Mouse (Mus musculus) kidney, adult 9 months (tissue): ENCODE measurements around the gene Morn4.
"Not testable (repeated sequence)": the region's sequence is repeated elsewhere in the genome, so short reads cannot be mapped to it uniquely, and the experiment has no call there.

ENCODE experiments used
- DNase-seq: peaks from one replicate; pipeline ENCODE4 v3.0.0; 2022

The Morn4 gene

DNA sequence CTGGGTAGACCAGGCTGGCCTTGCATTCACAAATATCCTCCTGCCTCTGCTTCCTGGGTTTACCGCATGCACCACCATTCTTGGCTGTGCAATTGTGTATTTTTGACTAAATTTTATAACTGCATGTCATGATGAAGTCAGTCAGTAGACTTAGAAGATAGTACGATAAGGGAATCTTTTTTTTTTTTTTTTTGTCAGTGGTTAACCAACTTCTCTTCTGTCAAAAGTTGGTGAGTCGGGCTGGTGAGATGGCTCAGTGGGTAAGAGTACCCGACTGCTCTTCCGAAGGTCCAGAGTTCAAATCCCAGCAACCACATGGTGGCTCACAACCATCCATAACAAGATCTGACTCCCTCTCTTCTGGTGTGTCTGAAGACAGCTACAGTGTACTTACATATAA, 4.5 kb downstream of the Morn4 start:
- DNase-seq, result not testable (repeated sequence)

DNA sequence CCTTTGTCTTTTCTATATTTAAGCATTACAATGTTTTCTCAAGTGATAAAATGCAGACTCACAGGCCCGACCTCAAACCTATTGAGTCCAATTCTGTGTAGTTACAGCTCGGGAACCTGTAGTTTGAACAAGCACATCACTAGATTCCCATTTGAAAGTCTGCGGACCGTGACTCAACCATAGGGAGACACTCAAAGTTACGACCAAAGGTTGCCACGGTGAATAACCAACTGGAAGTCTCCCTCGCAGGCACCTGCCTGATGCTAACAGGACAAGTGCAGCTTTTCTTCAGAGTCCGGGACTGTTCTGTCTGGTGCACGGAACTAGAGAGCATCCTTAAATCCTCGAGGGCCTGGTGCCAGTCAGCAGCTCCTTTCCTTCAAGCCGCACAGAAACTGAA, 5.7 kb downstream of the Morn4 start:
- DNase-seq, result peak; percentile 61

DNA sequence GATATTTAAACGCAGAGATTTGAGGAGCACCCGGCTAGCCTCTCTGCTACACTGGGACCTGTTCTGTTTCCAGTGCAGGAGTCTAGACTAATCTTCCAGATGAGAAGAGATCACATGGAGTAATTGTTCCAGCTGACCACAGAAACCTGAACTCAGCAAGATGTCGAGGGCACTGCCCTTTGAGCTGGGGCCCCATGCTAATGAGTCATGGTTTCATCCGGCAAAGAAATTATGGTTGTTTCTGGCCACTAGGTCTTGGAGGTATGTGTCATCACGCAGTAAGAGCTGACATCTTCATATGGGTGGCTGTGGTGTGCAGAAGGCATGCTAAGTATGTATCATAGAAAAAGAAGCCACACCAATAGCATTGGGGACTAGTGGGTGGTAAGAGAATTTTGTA, 6.2 kb downstream of the Morn4 start:
- DNase-seq, result peak; percentile 72

DNA sequence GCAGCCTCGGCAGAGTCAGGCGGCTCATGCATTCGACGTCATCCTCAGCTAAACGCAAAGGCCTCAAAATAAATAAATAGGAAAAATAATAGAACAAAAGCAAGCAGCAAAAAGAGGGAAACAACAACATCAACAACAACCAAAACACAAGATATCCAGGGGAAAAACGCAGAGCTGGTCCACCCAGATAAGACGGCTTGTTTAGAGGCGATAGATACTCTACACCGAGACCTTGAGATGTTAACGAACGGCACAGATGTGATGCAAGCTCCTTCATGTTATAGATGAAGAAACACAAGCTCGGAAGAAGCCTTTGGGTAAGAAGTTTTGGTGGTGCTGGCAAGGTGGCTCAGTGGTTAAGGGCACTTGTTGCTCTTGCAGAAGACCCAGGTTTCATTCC, 7.2 kb downstream of the Morn4 start:
- DNase-seq, result no peak

DNA sequence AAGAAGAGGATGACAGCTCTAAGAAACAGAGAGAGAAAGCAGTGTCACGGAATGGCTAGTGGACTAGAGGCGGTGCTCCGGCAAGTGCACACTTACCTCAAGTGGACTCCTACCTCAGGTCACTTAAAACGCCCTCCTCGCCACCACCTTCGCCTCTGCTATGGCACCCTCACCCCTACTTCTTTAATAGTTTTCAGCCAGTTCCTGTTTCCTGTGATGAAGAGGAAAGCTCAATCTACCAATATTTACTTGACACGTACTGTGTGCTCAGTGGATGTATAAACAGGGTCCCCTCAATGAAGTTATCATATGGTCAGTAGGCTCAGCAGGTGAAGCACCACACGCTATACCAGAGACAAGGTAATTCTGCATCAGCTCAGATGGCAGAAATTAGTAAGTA, 7.6 kb downstream of the Morn4 start:
- no peak for DNase-seq

DNA sequence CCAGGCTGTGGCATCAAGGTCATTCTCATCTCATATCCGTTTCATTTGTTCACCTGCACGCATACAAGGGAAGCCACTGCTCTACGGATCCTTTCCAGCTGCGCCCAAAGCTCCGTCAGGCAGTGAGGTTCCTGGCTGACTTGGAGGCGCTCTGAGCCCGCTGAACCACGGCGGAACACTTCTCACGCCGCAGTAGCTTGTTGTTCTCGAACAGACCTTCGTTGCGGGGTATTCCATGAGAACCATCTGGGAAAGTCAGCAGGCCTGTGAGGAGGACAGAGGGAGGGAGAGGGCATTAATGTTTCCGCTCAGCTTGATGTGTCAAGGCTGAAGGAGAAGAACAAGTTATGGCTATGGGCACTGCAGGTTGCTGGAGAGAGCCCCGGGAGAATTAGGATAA, 10.2 kb downstream of the Morn4 start:
- no peak for DNase-seq

DNA sequence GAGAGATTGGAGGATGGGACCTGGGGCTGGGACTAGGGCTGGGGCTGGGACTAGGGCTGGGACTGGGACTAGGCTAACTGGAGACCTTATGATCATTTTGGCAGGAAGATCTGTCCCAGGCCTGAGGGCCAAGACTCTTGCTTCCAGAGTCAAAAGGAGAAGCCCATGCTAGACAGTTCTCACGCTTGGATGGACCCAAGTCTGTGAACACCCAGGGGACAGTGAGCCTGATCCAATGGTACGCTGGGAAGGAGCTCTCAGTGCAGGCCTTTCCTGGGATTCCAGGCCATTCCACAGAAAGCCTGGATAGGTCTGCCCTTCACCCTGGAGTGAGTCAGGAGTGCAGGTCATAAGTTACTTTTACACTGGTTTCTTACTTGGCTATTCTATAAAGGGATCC, 11.1 kb downstream of the Morn4 start:
- peak; percentile 38 for DNase-seq

DNA sequence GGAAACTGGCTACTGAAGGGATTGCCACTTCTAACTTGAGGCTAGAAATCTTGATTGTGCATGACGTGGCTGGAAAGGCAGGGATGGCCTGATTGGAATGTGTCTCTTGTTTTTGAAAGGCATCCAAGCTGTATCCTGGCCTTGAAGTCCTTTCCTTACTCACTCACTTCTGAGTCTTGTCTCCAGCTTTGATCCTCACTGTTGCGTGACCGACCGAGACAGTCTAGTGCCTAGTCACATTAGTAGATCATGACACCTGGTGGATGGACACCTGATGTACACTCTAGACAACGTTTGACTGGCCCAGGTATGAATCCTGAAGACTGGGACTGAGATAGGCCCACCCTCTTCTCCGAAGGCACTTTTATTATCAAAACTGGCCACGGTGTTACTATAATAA, 13.4 kb downstream of the Morn4 start:
- peak; percentile 85 for DNase-seq

DNA sequence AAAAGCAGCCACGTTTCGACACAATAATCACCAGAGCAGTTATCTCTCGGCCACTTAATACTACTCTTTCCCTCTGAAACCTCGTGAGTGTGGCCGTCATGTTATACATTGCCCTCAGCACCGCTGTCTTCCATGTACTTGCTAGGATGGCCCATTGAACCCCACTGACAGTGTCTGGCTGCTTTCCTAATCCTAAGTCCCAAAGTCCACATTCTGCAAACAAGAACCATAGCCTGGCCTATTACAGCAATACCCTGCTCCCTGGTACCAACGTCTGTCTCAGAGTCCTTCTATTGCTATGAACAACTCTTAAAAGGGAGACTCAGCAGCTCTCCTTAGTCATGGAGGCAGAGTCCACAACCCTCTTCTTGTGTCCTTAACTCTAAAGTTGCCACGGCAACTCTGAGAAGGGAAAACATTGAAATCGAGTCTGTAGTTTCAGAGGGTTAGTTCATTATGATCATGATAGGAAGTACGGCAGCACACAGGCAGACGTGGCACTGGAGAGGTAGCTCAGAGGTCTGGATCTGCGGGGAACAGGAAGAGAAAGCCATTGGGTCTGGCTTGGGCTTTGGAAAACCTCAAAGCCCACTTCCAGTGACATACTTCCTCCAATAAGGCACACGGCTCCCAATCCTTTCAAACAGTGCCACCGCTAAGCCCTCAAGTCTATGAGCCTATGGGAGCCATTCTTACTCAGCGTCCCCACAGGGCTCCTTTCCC, 14.1 kb downstream of the Morn4 start:
- DNase-seq, result peak; percentile 91

DNA sequence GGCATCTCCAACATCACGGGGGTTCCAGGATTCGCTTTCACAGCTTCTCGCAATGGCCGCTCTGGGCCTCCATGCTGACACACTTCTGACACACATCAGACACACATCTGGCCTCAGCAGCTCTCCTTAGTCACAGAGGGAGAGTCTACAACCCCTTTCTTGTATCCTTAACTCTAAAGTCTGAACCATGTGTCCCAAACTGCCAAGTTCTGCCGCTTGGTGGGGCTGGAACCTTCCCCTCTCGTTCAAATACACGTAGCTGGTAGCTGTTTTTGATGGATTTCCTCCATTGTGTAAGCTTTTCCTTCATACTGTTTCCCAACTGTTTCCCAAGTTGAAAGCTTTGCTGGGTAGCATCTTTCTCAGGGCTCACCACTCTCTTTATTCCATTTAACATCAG, 14.9 kb downstream of the Morn4 start:
- DNase-seq, result no peak

DNA sequence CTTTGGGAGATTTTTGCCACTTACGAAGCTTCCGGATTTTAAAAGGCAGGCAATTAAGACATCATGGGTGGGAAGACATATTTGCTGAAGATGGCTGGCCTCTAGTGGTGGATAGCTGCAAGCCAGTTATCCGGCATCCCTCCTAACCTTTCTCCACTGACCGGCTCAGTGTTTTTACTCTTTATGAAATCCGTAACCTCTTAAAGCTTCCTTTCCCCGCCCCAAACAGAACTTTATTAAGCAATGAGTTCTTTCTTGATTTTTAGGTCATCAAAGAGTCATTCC, 17.0 kb downstream of the Morn4 start:
- DNase-seq, result peak; percentile 68

DNA sequence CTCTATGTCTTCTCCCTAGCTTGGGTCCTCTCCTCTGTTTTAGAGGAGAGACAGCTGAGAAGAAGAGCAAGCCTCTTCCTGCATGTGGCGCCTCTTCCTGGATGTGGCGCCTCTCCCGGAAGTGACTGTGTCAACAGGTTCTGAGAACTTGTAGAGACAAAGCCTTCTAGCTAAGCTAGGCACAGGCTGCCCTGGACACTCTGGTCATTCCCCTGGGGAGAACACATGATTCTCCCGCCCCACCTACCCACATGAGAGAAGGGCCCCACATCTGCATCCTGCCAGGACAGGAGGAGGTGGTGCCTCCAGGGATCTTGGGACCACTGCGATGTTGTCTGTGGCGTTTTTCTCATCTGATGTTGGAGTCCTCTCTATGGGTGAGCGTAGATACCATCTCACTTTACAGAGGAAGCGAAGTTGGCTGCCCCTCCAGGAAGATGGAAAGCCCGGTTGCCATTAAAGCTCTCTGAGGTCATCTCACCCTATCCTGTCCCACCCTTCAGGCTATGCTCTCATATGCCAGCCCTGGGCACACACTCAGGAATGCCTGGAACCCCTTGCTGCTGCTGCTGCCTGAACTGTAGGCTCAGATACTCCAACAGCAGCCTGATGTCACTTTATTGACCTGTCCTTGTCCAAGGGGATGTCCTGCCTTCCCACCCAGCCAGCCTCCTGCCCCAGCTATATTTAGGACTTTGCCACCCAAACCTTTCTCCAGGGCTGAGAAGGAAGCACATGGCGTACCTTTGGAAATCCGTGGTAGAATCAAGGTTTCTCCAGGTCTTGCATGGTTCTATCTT, 17.5 kb downstream of the Morn4 start:
- no peak for DNase-seq

DNA sequence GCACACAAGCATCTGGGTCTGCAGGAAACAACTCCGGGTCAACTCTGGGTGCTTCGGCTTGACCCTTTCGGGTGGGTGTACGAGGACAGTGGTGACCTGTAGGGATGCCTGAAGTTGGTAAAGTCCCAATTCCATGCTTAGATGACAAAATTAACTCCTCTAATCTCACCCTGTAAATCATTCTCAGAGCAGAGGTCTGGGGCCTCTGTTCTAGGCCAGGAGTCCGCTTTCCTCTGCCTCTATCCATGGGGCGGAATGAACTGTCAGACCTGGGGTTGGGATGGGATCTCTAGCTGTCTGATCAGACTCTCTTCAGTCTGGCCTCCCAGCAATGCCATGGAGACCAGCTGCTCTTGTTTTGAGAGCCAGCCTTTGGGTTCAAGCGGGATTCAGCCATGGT, 24.7 kb downstream of the Morn4 start:
- DNase-seq, result peak; percentile 86

DNA sequence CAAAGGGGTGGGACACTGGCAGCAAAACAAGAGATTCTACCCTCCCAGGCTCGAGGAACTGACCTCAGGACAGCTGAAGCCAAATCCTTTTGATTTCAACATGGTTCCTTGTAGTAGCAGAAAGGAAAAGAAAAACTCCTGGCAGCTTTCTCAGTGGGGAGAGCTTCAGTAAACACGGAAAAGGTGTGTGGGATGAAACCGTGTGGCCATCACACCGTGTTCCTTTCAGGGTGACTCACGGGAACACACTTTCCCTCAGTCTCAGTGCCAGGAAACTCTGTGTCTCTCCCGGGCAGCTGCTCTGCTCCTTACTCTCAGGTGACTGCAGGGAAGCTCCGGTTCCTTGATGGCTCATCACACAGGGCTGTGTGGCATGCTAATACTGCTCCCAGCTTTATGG, 27.7 kb downstream of the Morn4 start:
- DNase-seq, result no peak

DNA sequence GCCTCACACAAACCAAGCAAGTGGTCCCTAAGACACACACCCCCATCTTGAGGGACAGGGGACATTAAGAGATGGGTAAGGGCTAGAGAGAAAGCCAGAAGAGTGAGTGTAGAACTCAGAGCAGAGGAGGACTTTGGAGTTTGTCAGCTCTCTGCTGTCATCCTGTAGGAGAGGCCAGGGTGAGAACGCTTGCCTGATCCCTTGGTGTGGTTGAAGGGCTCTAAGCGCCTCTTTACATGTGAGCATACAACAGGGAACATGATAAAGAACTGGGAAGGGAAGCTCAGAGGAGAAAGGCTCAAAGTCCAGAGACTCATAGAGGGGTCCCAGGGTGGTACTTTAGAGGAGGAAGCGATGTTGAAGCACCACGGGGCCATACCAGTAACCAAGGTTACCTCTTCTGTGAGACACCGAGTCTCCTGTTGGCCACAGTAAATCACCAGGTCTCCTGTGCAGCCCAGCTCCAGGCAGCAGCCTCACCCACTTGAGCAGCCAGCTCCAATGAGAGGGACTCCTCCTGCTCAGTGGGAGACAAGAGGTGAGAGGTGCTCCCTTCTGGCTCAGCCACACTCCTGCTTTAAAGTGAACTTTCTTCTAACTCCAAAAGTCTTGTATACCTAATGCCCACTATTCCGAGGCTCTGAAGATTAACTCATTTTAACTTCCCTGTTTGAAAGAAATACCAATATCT, 29.3 kb downstream of the Morn4 start:
- DNase-seq, result no peak

DNA sequence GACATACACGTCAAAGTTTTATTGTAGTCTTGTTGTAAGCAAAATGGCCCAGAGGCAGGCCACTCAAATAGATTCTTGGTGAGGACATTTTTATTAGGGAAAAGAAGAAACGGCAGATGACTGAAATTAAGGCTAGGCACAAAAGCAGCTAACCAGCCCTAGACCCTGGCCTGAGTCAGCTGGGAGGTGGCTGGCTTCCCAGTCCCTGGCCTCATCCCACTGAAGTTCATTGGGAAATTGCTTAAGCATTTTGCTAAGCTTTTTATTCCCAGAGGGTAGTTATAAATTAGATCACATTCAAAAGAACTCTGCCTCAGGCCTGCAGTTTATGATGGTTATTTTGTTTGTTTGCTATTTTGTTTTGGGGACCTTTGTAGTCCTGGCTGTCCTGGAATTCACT, 30.3 kb downstream of the Morn4 start:
- DNase-seq, result no peak

DNA sequence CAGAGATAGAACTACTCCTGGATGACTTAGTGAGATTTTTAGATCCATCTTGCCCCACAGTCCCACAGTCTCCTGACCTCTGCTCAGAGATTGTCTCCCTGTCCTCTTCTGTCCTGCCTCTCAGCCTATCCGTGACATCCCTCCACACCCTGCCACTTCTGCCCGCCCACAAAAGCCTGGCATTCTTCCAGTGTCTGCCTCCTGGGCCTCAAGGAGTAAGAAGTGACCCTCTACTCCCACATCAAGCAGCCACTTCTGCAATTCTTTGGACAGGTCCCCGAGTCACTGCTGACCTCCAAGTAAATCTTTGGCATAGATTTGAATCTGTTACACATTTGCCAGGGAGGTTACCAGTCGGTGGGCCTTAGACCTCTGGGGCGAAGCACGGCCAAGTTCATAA, 31.9 kb downstream of the Morn4 start:
- peak; percentile 93 for DNase-seq

DNA sequence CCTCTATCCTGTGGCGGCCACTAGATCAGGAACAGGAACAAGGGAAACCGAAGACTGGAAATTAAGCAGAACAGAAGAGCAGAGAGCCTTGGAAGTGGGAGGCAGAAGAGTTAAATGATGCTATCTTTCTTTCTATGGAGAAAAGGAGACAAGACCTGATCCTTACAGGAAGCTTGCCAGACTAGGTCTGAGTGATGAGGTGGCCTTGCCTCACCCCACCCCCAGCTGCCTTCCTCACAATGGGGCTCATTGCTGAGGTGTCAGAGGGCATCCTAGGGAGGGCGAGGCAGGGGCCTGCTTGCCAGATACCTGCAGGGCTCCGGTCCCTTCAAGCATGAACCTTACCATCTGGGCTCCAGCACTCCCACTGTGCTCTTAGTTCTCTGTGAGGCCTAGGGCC, 34.2 kb downstream of the Morn4 start, which contains the start of gene 4933411K16Rik:
TSS of gene 4933411K16Rik (plus strand) at position 301 of the 400 bp plus-strand sequence.
- DNase-seq, result no peak

DNA sequence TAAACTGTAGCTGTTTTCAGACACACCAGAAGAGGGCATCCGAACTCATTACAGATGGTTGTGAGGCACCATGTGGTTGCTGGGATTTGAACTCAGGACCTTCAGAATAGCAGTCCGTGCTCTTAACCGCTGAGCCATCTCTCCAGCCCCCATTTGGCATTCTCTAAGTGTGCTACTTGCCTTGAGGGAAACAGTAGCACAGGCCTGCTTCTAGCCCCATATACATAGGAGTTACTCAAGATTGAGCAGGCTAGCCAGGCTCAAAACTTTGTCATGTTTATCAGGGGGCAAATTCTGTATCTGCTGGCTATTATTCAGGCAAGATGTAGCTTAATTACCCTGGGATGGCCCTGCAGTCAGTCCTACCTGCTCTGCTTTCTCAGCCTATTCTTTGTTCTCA, 34.8 kb downstream of the Morn4 start:
- no peak for DNase-seq

DNA sequence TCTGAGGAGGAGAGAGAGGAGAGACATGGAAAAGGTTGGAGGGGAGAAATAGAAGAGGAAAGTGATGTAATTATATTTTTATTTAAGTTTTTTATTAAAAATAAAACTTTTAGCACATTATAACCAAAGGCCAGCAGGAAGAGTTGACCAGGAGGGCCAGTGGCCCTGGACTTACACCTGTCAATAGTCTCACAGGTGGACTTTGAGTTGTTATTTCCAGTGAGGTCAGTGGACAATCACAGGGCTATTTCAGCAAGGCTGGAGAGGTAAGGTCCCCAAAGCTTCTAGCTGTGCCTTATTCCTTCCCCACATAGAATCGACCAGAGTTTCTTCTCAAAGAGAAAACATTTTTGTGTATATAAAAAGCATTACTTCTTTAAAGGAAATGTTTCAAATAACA, 35.9 kb downstream of the Morn4 start:
- peak; percentile 65 for DNase-seq

DNA sequence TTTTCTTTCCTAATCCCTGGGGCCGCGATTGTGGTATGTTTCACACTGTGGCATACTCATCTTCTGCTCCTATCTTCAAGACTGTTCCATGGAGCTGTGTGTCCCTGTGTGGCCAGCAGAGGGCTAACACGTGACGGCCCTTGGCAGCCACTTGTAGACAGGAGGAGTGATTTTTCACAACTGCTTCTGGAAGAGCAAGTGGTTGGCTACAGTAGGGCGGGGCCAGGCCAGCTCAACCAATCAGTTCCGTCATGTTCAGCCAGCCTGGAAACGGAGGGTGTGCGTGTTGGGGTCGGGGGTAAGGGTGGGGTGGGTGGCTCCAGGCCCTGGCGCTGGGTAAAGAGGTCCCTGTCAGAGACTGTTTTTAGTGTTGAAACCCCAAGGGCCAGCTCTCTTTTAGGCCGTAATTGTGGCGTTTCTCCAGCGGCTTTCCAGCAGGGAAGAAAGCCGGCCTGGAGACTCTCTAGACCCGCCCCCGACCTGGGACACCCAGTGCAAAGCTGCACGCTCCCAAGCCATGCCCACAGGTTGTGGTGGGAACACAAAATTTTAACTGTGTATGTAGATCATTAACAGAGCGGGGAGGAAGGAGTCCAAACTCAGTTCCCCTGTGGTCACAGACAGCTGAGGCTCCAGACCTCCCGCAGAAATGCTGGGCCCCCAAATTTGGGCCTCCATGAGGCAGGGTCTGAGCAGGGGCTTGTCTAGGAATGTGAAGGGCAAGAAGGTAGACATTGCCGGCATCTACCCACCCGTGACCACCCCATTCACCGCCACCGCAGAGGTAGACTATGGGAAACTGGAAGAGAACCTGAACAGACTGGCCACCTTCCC, 40.7 kb downstream of the Morn4 start, which contains the start of gene Hoga1:
TSS of gene Hoga1 (plus strand) at position 342 of the 834 bp plus-strand sequence.
- DNase-seq, result peak; percentile 95

DNA sequence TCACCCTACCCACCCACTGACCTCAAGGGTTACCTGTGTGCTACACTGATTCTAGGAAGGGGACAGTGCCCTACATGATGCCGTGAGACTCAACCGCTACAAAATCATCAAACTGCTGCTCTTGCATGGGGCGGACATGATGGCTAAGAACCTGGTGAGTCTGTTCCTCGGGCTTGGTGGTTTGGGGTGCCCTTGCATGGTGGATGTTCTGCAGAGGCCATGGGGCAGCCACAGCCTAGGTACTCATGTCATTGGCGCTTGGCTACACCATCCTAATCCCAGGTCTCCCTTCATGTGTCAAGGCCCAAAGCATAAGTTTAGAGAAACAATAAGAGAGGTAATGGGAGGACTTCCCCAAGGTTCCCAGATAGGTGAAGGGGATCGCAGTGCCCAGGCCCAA, 42.2 kb downstream of the Morn4 start:
- DNase-seq, result no peak

DNA sequence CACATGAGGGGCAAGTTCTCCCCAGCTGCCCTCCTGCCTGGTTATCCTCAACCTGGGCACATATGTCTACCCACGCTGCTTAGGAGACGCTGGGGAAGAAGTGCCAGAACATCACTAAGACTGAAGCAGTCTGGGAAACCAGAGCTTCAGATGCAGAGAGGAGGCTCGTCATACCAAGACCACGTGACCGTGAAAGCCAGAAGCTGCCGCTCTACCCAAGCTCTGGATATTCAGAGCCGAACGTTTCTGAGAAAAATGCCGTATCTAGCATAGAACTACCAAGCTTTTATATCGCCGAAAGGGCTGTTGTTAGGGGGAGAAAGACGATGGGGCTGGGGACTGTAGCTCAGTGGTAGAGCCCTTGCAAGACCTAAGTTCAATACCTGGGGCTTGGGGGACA, 47.8 kb downstream of the Morn4 start:
- no peak for DNase-seq
